Mouse (Mus musculus): Measurements from ENCODE around the gene Zfp592.

- TF ChIP-seq CTCF (IDR thresholded peaks at IDR 0.05) (no peak), EP300 (IDR thresholded peaks at IDR 0.05) (no peak)
These were observed 65.3 kb downstream of the Zfp592 start for GRCm38 (mm10) chr7:81058712-81059154.

Measured in lung, postnatal 0 days (tissue).